ENCODE assay signal across 22 mouse cellular contexts in the genomic region with DNA sequence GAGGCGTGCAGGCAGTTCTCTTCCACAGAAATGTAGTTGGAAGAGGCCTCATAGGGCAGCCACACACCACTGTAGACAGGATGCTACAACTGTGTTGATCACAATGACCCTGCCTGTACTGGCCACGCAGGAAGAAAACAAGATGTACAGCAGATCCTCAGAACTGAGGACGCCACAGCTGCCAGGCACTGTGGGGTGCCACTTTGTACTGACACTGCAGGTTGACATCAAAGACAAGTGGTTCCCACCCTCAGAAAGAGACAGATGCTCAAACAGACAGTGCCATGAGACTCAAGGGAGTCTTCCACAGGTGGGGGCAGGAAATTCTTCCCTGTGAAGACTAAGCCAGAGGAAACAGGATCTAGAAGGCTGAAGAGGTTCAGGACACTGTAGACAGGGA. TPM values are rescaled to one million over a fixed set of nuclear protein-coding genes. Genes with fewer than 3 reads are reported as not detected.
DNase-seq lines count a peak whose midpoint lies in the region; ATAC-seq and TF ChIP-seq lines count a peak whose summit lies in the region.
"Had no signal": no experiment of that assay in that cellular context is flagged by ENCODE, and none has a peak within 500 bp of the region (broad histone marks: within the 10 kb centered on the region; RNA-seq: fewer than 3 reads in every experiment).

No protein-coding gene starts in this region.

- H3K27me3 ChIP-seq in thymus, adult 2 months (ENCODE audit: control insufficient read depth, insufficient read depth, low read length): no peaks in the 10 kb centered on the region
- no peaks in the 10 kb centered on the region for H3K27me3 ChIP-seq in heart, embryonic 12.5 days (replicated peaks)
- H3K27me3 ChIP-seq: embryonic facial prominence, embryonic 15.5 days; hindbrain, embryonic 12.5 days had no signal

- no peak overlapping the region for H3K4me2 ChIP-seq in heart, embryonic 12.5 days
- H3K4me2 ChIP-seq: embryonic facial prominence, embryonic 15.5 days; hindbrain, embryonic 12.5 days had no signal

- no peaks in the 10 kb centered on the region for H3K9me3 ChIP-seq in heart, embryonic 12.5 days (replicated peaks)
- H3K9me3 ChIP-seq: embryonic facial prominence, embryonic 15.5 days; forebrain, embryonic 10.5 days; G1E; hindbrain, embryonic 12.5 days had no signal

- no peak for TF ChIP-seq CTCF in left cerebral cortex, adult 2 months (IDR thresholded peaks at IDR 0.05)
- no peak for TF ChIP-seq CTCF in thymus, adult 2 months (IDR thresholded peaks at IDR 0.05; ENCODE audit: borderline replicate concordance, control insufficient read depth, extremely low read depth, insufficient read depth, low read length, poor library complexity)

- H3K9ac ChIP-seq in heart, embryonic 12.5 days: no peak overlapping the region
- H3K9ac ChIP-seq: embryonic facial prominence, embryonic 15.5 days; hindbrain, embryonic 12.5 days had no signal

- peaks cover 16% of the 10 kb centered on the region for H3K4me1 ChIP-seq in thymus, adult 2 months (replicated peaks; ENCODE audit: control insufficient read depth, insufficient read depth, low read length)
- peaks cover 20% of the 10 kb centered on the region for H3K4me1 ChIP-seq in heart, embryonic 12.5 days (replicated peaks)
- H3K4me1 ChIP-seq: embryonic facial prominence, embryonic 15.5 days; forebrain, embryonic 10.5 days; hindbrain, embryonic 12.5 days had no signal

- DNase-seq in left cerebral cortex, adult 2 months (ENCODE audit: extremely low spot score in 1 of 2, low spot score in 2 of 2): no peak
- DNase-seq in left cerebral cortex, adult 8-10 months (ENCODE audit: low spot score in 2 of 2): no peak
- DNase-seq in thymus, adult 2 months: peak; percentile 25
- DNase-seq in thymus, postnatal 10 days (ENCODE audit: low spot score in 2 of 2): peak; percentile 14 to 30
- peak; percentile 45 for DNase-seq in thymus, postnatal 4 days
- no peak for DNase-seq in cerebellum, adult 9-11 months
- DNase-seq: adrenal gland, adult 8-10 months; cerebellum, adult 11-12 months; cerebellum, adult 9-10 months; embryo, embryonic 11 days; gastrocnemius, postnatal 36 days; heart, adult 11 months; heart, postnatal 10 days; heart, postnatal 4 days had no signal

- intact Hi-C loops in left cerebral cortex, adult 2 months (cut with DNase I): no loop called here

- peak overlapping the region; percentile 47 for H3K27ac ChIP-seq in left cerebral cortex, adult 2 months
- H3K27ac ChIP-seq in thymus, adult 2 months (ENCODE audit: control insufficient read depth, insufficient read depth, low read length): no peak overlapping the region
- H3K27ac ChIP-seq in heart, embryonic 12.5 days (ENCODE audit: poor library complexity, severe bottlenecking): no peak overlapping the region
- H3K27ac ChIP-seq: embryonic facial prominence, embryonic 15.5 days; forebrain, embryonic 10.5 days; hindbrain, embryonic 12.5 days had no signal

- peaks cover 17% of the 10 kb centered on the region; the same call in 1 of the 2 replicates for H3K36me3 ChIP-seq in thymus, adult 2 months (ENCODE audit: control insufficient read depth, insufficient read depth, low read length)
- peaks cover 75% of the 10 kb centered on the region for H3K36me3 ChIP-seq in heart, embryonic 12.5 days

- ATAC-seq in heart, embryonic 12.5 days (ENCODE audit: insufficient number of reproducible peaks, low FRiP score): no peak
- ATAC-seq: forebrain, embryonic 14.5 days; inflammation-experienced regulatory T-cells, adult 6 months had no signal

- no peak overlapping the region for H3K4me3 ChIP-seq in left cerebral cortex, adult 2 months
- H3K4me3 ChIP-seq in thymus, adult 2 months (ENCODE audit: control insufficient read depth, insufficient read depth, low read length): no peak overlapping the region
- H3K4me3 ChIP-seq in heart, embryonic 12.5 days: no peak overlapping the region
- H3K4me3 ChIP-seq: embryonic facial prominence, embryonic 15.5 days; erythroblast, embryonic 14.5 days; forebrain, embryonic 10.5 days; hindbrain, embryonic 12.5 days had no signal

- 29% methylated on average over 3 of the region's 3 CpGs for WGBS in thymus, adult 2 months
- WGBS in heart, embryonic 12.5 days: 82% methylated on average over 3 of the region's 3 CpGs

- TF ChIP-seq POLR2A in thymus, adult 2 months (IDR thresholded peaks at IDR 0.05; ENCODE audit: control insufficient read depth, extremely low read depth, insufficient read depth, low read length, poor library complexity): no peak

RNA-seq across cellular contexts. Expression of gene Ccdc96, which starts 35.4 kb away (rescaled TPM):
- 1 to 10 TPM in 1 of 2 experiments, under 1 TPM in 1; 0.79 to 1.3 TPM for total RNA-seq in left cerebral cortex, adult 2 months (2021)
- 1 to 10 TPM in 2 of 4 experiments, under 1 TPM in 2; 0.59 to 1.1 (median 0.99) TPM for total RNA-seq in left cerebral cortex, adult 8-10 months (2022)
- polyA plus RNA-seq in thymus, adult 2 months (2012; rRNA removed): 0.07 and 0.08 TPM in 2 replicates
- polyA plus RNA-seq in heart, embryonic 12.5 days (2016; fragmentation: Nextera tagmentation; extraction: Ambion mirVana): 0.28 and 0.29 TPM in 2 replicates

RNA-seq across cellular contexts. Expression of gene Tada2b, which starts 35.7 kb away (rescaled TPM):
- total RNA-seq in left cerebral cortex, adult 2 months (2021): 10 to 100 TPM; 30.2 to 31.9 TPM
- 10 to 100 TPM; 30.0 to 32.6 (median 30.5) TPM for total RNA-seq in left cerebral cortex, adult 8-10 months (2022)
- 15.8 and 16.7 TPM in 2 replicates for polyA plus RNA-seq in thymus, adult 2 months (2012; rRNA removed)
- polyA plus RNA-seq in heart, embryonic 12.5 days (2016; fragmentation: Nextera tagmentation; extraction: Ambion mirVana): 1.6 and 1.9 TPM in 2 replicates

RNA-seq across cellular contexts. Expression of gene Grpel1, which starts 55.0 kb away (rescaled TPM):
- 10 to 100 TPM; 21.0 to 22.4 TPM for total RNA-seq in left cerebral cortex, adult 2 months (2021)
- total RNA-seq in left cerebral cortex, adult 8-10 months (2022): 10 to 100 TPM; 21.3 to 24.9 (median 22.8) TPM
- 13.7 and 15.3 TPM in 2 replicates for polyA plus RNA-seq in thymus, adult 2 months (2012; rRNA removed)
- 54.9 and 57.4 TPM in 2 replicates for polyA plus RNA-seq in heart, embryonic 12.5 days (2016; fragmentation: Nextera tagmentation; extraction: Ambion mirVana)

Comparison
In these comparisons a context has a peak if more than half of its experiments do, and no peak if none do; other contexts are left out.
1. DNase-seq: peak in thymus, adult 2 months (single experiment), thymus, postnatal 10 days (2 of 2) and thymus, postnatal 4 days (single experiment); none in left cerebral cortex, adult 2 months (0 of 2), left cerebral cortex, adult 8-10 months (0 of 2) and cerebellum, adult 9-11 months (single experiment).